Mouse (Mus musculus): ENCODE measurements around the gene Ddx41.

Ddx41 gene

DNA sequence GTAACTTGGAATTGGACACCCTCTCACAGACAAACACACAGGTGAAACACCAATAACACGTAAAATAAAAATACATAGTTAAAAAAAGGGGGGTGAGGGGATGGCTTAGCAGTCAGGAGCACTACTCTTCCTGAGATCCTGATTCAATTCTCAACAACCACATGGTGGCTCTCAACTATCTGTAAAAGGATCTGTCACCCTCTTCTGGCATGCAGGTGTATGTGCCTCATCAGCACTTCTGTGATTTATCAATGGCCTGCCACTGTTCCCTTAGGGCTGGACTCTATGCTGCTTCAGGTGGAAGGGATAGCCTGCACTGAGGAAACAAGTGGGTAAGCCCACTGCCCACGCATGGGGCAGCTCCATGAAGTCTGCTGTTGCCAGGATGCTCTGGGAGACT, 4.5 kb upstream of the Ddx41 start:
- no peak for DNase-seq (ENCODE audit: low read depth)

DNA sequence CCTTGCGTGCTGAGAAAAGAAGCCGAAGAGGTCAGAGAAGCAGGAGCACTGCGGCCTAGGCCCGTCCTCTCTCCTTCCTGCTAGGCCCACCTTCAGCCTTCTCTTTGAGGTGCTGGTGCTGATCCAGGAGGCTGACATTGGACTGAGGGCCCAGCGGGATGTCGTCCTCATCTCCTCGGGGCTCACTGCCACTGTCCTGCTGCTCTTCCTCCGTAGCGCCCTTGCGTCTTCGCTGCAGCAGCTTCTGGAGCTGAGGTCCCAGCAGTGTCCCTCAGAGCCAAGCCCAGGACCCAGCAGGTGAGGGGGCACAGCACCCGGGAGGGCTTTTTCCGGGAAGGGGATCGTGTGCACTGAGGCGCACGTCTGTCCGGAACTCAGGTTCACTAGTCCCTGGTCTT, 663 bp downstream of the Ddx41 start:
- DNase-seq (ENCODE audit: low read depth): no peak

- no peak for DNase-seq (ENCODE audit: low read depth)
These were observed 1.3 kb downstream of the Ddx41 start for GRCm38 (mm10) chr13:55535191-55535590.

- no peak for DNase-seq (ENCODE audit: low read depth)
These were observed 7.1 kb downstream of the Ddx41 start, which contains the start of gene Dok3 for GRCm38 (mm10) chr13:55529198-55529915. TSS of gene Dok3 (minus strand) at chr13:55529296.

DNA sequence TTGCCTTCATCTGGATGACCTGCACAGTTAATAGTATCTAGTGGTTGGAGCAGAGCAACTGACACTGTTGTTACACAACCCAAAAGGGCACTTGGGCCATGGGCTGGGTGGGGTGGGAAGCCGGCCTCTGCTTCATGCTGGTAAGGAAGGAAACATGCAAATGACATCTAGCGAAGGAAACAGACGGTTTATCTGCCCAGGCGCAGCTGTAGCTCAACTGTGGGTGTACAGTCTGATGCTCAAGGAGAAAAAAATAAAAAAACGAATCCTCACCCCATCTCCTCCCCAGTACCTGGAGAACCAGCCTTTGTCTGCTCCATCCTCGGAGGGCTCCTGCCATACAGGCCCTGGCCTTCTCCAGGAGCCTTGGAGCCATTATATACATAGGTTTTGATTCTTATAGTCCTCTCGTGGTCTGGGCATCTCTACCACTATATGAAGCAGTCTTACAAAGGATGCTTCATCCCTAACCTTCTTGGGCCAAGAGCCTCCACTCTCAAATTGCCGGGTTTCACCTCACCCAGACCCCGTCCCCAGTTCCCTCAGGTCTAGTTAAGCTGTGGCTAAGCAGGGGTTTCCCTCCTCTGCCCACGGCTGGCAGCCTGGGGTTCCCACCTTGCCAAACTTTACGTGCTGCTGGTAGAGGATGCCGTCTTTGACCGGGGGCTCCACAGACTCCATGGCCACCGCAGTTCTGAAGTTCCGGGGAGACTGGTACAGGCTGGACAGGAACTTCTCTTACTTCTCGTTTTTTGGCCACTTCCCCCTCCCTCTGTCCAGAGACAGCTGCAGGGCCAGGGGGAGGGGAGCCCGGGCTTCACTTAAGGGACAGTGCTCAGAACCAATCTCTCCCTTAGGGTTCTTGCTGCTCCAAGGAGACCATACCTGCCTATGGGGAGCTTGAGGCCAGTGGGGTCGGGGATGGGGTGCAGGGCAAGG, 8.4 kb downstream of the Ddx41 start:
- no peak for DNase-seq (ENCODE audit: low read depth)

GRCm38 (mm10) chr13:55527212-55527611, 9.2 kb downstream of the Ddx41 start:
- no peak for DNase-seq (ENCODE audit: low read depth)

DNA sequence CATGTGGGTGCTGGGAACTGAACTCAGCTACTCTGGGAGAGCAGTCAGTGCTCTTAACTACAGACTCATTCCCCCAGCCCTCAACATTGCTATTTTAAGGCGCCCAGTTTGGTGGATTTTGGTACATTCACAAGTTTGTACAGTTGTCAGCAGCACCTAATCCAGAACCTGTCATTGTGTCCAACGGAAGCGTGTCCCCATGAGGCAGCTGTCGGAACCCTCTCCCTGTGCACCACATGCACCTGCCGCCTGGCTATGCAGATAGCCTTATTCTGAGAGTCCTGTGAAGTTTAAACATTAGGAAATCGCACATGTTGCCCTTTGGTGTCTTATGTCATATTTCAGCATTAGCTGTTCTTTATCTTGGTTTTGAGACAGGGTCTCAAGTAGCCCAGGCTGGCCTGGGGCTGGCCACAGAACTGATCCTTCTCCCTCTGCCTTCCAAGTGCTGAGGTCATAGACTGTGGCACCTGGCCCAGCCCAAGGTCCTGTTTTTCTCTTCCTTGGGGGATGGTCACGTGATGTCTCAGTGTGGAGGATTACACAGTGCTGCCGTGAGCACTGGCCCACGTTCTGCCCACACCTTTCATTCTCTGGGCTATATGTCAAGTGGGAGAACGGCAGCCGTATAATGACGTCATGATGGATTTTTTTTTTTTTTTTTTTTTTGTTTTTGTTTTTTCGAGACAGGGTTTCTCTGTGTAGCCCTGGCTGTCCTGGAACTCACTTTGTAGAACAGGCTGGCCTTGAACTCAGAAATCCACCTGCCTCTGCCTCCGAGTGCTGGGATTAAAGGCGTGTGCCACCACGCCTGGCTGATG, 10.5 kb downstream of the Ddx41 start:
- DNase-seq (ENCODE audit: low read depth): no peak

DNA sequence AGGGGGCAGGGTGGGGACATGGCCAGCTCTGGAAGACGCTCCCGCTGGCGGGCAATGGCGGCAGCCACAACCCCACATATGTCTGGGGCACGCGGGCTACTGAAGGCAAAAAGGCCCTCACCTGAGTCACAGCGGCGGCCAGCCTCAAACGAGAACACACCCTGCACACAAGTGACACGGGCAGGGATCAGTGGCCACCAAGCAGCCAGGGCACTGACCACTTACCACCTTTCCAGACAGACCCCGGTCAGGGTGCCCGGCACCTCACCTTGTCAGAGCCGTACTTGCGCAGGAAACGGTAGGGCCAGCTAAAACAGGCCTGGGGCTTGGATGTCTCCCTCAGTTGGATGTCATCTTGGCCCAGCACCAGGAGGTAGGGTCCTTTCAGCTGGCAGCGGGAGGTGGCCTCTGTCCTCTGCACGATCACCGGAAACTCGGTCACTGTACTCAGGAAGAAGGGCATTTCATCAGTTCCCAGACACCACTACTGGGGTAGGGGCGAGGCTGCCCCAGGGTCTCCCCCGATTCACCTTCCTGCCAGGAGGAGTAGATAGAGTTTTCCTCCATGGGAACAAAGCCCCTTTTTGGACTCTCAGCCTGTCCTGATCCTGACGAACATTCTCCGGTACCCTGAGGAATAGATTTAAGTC, 12.4 kb downstream of the Ddx41 start:
- no peak for DNase-seq (ENCODE audit: low read depth)

GRCm38 (mm10) chr13:55523278-55523677, 13.2 kb downstream of the Ddx41 start:
- DNase-seq (ENCODE audit: low read depth): no peak

DNA sequence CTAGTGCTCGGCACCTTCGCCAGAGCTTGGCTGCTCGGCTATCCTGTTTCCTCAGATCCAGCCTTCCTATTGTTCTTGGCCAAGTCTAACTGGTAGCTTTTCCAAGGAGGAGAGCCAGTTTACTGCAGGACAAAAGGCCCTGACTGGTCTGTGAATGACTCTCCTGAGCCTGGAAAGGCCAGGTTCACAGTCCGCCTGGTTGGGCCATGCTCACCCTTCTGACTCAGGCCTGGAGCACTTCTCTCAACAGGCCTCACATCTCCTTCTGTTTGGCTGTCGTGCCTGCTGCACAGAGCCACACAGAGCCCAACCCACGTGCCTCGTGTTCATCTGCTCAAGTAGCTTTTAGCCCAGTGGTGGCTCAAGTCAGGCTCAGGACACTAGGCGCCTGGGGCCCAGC, 13.7 kb downstream of the Ddx41 start:
- DNase-seq (ENCODE audit: low read depth): no peak

GRCm38 (mm10) chr13:55519606-55520005, 16.9 kb downstream of the Ddx41 start:
- no peak for DNase-seq (ENCODE audit: low read depth)

GRCm38 (mm10) chr13:55516955-55517354, 19.5 kb downstream of the Ddx41 start:
- DNase-seq (ENCODE audit: low read depth): peak; percentile 83

DNA sequence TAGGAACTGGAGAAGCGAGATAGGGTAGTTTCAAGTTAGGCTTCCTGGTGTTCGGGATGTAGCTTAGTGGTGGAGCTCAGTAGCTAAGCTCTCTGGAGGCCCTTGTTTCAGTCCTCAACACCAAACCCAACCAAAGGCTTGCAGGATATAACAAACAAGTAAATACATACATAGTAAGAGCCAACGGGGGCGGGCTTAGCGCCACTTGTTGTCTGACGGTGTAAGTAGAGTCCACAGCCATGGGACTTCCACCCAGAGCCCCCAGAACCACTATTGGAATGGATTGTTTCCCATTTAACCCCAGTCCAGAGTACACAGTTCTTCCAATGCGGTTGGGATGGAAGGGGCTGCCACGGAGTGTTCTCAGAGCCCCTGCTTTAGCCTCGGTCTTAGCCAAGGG, 22.6 kb downstream of the Ddx41 start:
- no peak for DNase-seq (ENCODE audit: low read depth)

GRCm38 (mm10) chr13:55513111-55513748, 23.2 kb downstream of the Ddx41 start, which contains the start of gene Pdlim7:
TSS of gene Pdlim7 (minus strand) at chr13:55513676.
- peak; percentile 62 for DNase-seq (ENCODE audit: low read depth)

DNA sequence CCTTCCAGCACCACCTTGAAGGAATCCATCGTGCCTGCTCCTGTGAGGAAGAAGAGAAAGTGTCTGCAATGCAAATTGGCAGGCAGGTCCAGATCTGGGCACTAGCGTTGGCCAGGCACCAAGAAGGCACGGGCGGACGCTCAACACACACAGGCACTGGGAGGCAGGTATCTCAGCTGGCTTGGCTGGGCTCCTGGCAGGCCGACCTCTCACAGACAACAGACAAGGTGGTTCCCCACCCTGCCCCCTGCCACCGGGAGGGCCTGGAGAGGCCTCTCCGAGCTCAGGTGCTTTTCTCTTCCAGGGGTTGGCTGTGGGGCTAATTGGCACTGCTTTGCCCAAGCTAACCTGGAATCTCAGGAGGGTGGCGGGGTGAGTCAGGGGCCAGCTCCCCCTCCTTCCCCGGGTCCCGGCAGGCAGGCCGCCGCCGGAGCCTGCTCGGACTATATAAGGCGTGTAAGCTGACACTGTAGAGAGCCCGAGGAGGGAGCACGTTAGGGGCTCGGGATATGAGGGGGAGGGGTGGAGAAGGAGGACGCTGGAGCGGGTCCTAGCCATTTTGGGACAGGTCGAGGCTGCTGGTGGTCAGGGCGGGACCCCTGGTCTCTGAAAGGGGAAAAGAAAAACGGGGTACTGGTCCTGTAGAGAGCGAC, 24.0 kb downstream of the Ddx41 start:
- DNase-seq (ENCODE audit: low read depth): no peak

DNA sequence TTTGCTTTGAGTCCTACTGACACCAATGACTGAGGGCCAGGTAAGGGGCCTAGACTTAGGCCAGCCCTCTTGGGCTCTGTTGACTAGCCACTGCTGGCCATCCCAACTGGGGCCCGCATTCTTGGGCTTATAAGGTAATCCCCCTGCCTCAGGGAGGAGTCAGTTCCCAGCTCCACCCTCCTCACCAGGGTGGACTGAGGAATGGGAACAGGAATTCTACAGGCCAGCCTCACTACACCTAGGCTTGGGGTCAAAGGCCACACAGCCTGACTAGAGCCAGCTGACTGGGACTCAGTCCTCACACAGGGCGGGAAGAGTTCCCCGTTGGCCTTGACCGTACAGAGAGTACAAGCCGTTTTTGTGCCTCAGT, 25.0 kb downstream of the Ddx41 start:
- DNase-seq (ENCODE audit: low read depth): no peak

GRCm38 (mm10) chr13:55510668-55511491, 25.6 kb downstream of the Ddx41 start:
- DNase-seq (ENCODE audit: low read depth): peak; percentile 69

DNA sequence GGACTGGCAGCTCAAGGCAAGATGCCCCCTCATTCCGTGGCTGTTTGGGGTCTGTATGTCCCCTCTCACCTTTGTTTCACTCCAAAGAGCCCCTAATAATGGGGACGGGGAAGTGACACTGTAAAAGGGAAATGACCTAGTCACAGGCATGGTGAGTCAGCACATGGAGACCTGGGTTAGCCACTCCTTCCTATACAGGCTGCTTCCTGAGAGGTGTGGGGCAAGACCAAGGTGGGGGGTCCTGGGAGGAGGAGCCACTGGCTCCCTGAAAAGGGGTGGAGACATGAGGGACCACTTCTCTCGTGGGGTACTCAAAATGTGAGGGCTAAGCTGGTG, 26.2 kb downstream of the Ddx41 start:
- DNase-seq (ENCODE audit: low read depth): peak; percentile 56

DNA sequence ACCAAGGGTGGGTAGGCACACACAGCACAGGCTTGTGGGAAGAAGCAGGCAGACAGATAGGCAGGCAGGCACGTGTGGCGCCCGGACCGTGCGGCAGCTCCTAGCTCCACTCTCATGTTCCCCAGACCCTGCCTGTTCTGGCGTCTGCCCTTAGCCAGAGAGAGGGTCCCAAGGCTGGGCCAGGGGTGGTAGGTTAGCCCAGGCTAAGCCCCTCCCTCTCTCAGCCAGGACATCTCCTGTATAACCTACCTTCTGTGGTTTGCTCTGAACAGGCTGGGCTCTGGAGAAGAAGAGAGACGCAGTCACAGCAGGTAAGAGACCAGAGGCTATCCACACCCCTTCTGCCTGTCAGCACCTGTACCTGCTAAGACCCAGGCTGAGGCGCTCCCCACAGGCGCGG, 27.9 kb downstream of the Ddx41 start:
- no peak for DNase-seq (ENCODE audit: low read depth)

- DNase-seq (ENCODE audit: low read depth): no peak
These were observed 28.6 kb downstream of the Ddx41 start for GRCm38 (mm10) chr13:55507877-55508276.

All from c-Kit-positive CD71-negative TER-119-negative erythroid progenitor cells, embryonic 14.5 days (primary cell).